10 mouse cellular contexts compared by ENCODE assay signal in the genomic region with DNA sequence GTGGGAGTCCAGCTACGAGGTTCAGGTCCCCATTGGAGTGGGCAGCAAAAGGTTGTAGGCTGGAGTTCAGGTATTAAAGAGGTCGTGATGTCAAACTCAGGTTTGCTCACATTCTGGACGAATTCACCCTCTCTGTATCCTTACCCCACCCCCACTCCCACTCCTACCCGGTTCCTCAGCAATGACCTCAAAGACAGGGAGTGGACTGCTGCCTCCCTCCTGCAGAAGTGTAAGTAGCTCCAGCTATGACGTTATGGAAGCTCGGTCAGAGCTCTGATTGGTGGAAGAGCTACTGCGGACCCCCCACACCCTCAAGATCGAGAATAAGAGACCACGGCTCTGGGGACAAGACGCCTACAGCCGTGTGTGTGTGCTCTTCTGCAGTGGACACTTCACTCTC. TPM values are rescaled to one million over a fixed set of nuclear protein-coding genes. Genes with fewer than 3 reads are reported as not detected.
DNase-seq lines count a peak whose midpoint lies in the region; ATAC-seq and TF ChIP-seq lines count a peak whose summit lies in the region.
"Had no signal": no experiment of that assay in that cellular context is flagged by ENCODE, and none has a peak within 500 bp of the region (broad histone marks: within the 10 kb centered on the region; RNA-seq: fewer than 3 reads in every experiment).

A gene (plus strand): TSS at position 344 of the 400 bp plus-strand sequence.

- no peak for DNase-seq in lung, embryonic 14.5 days
- no peak for DNase-seq in lung, postnatal 14 days
- DNase-seq in forebrain, embryonic 14.5 days (ENCODE audit: low spot score), result no peak
- DNase-seq in limb, embryonic 10.5 days (ENCODE audit: low spot score), result no peak
- peak; percentile 15 for DNase-seq in retina, embryonic 14.5 days (ENCODE audit: low spot score)
- no peak for DNase-seq in embryo, embryonic 11 days
- DNase-seq in layer of hippocampus, postnatal 36 days, result no peak

- H3K27me3 ChIP-seq in lung, embryonic 14.5 days (ENCODE audit: insufficient read depth, low read length), result peaks cover 39% of the 10 kb centered on the region
- peaks cover 30% of the 10 kb centered on the region for H3K27me3 ChIP-seq in forebrain, embryonic 14.5 days (replicated peaks; ENCODE audit: control insufficient read depth, insufficient read depth, low read length)
- H3K27me3 ChIP-seq in limb, embryonic 10.5 days (ENCODE audit: low read depth, poor library complexity, severe bottlenecking), result peaks cover 51% of the 10 kb centered on the region
- H3K27me3 ChIP-seq: Patski had no signal

- H3K9ac ChIP-seq in lung, embryonic 14.5 days, result no peak within 1 kb of the TSS
- H3K9ac ChIP-seq in forebrain, embryonic 14.5 days (ENCODE audit: low read length), result no peak within 1 kb of the TSS

- peak within 1 kb of the TSS; percentile 41 for H3K4me2 ChIP-seq in lung, embryonic 14.5 days
- H3K4me2 ChIP-seq in forebrain, embryonic 14.5 days (ENCODE audit: low read length), result peak within 1 kb of the TSS; percentile 36

- ATAC-seq in lung, embryonic 14.5 days (ENCODE audit: insufficient read depth), result no peak
- ATAC-seq in forebrain, embryonic 14.5 days, result no peak
- ATAC-seq: Patski had no signal

- H3K27ac ChIP-seq in lung, embryonic 14.5 days (ENCODE audit: low read depth), result no peak within 1 kb of the TSS
- no peak within 1 kb of the TSS for H3K27ac ChIP-seq in forebrain, embryonic 14.5 days (ENCODE audit: low read depth, low read length)
- H3K27ac ChIP-seq in limb, embryonic 10.5 days, result no peak within 1 kb of the TSS

- H3K36me3 ChIP-seq in lung, embryonic 14.5 days (ENCODE audit: insufficient read depth), result no peaks in the 10 kb centered on the region
- no peaks in the 10 kb centered on the region for H3K36me3 ChIP-seq in forebrain, embryonic 14.5 days (ENCODE audit: control insufficient read depth, insufficient read depth, low read length)
- H3K36me3 ChIP-seq in limb, embryonic 10.5 days, result no peaks in the 10 kb centered on the region

- no peaks in the 10 kb centered on the region for H3K9me3 ChIP-seq in lung, embryonic 14.5 days (ENCODE audit: low read depth, low read length)
- H3K9me3 ChIP-seq in forebrain, embryonic 14.5 days (replicated peaks; ENCODE audit: control insufficient read depth, low read length), result no peaks in the 10 kb centered on the region
- no peaks in the 10 kb centered on the region for H3K9me3 ChIP-seq in limb, embryonic 10.5 days (replicated peaks)

- H3K4me1 ChIP-seq in lung, embryonic 14.5 days (ENCODE audit: insufficient read depth), result no peaks in the 10 kb centered on the region
- H3K4me1 ChIP-seq in forebrain, embryonic 14.5 days (ENCODE audit: control insufficient read depth, insufficient read depth, low read length), result peaks cover 4% of the 10 kb centered on the region; the same call in 1 of the 2 replicates
- peaks cover 17% of the 10 kb centered on the region for H3K4me1 ChIP-seq in limb, embryonic 10.5 days

- WGBS in lung, embryonic 14.5 days, result 9% methylated on average over 11 of the region's 11 CpGs
- WGBS in forebrain, embryonic 14.5 days, result 4% methylated on average over 11 of the region's 11 CpGs
- 7% methylated on average over 11 of the region's 11 CpGs for WGBS in limb, embryonic 10.5 days

- no peak for TF ChIP-seq CTCF in lung, embryonic 14.5 days (IDR thresholded peaks at IDR 0.05; ENCODE audit: low read depth)

- H3K4me3 ChIP-seq in lung, embryonic 14.5 days (ENCODE audit: low read depth, low read length), result no peak within 1 kb of the TSS
- no peak within 1 kb of the TSS for H3K4me3 ChIP-seq in forebrain, embryonic 14.5 days (ENCODE audit: low read depth, low read length)
- peak within 1 kb of the TSS; percentile 15; the same call in 1 of the 2 replicates for H3K4me3 ChIP-seq in limb, embryonic 10.5 days

RNA-seq across cellular contexts. Expression of the gene that starts here (rescaled TPM):
- 0.38 and 0.53 TPM in 2 replicates for polyA plus RNA-seq in lung, embryonic 14.5 days (2014; fragmentation: Nextera tagmentation; extraction: Ambion mirVana)
- polyA plus RNA-seq in forebrain, embryonic 14.5 days (2014; fragmentation: Nextera tagmentation; extraction: Ambion mirVana), result not detected in 2 replicates
- polyA plus RNA-seq in limb, embryonic 10.5 days (2016; fragmentation: Nextera tagmentation; extraction: Ambion mirVana), result not detected in 2 replicates
- total RNA-seq in layer of hippocampus, postnatal 36 days (2021), result not detected
- total RNA-seq: gastrocnemius, adult 8-10 months; liver, adult 2 months had no signal
- polyA plus RNA-seq: liver, adult 2 months had no signal
